Mouse (Mus musculus) monocyte, adult 5-6 weeks (primary cell): Measurements from ENCODE around the gene Lefty1. TPM values are rescaled to one million over a fixed set of nuclear protein-coding genes. Genes with fewer than 3 reads are reported as not detected.

Experiments used
- ATAC-seq: fragments of 153-309, 156-312 bp; replicated peaks from 2 replicates; pipeline ENCODE4 v1.8.0; 2017; ENCODE audit warnings: mild to moderate bottlenecking; ENCODE audit not compliant: low TSS enrichment, insufficient number of reproducible peaks, severe bottlenecking, poor library complexity, low FRiP score
- total RNA-seq: library from RNA; stranded (forward); fragments of 200-1000, 200-491, 200-594 nt; gene quantifications from 3 replicates; pipeline ENCODE4 v1.2.3, GENCODE M21; 2017

The Lefty1 gene
- total RNA-seq, 1 experiment from 2014 or later, result not detected

- peak; percentile 84 for ATAC-seq
These were observed 52.9 kb downstream of the Lefty1 start for GRCm38 (mm10) chr1:180987759-180988158.

Other genes with a start within 250 kb of the Lefty1 start
- not detected in 3 replicates for gene Mixl1, start 238.0 kb upstream of the Lefty1 start, total RNA-seq
- 77.8 to 90.1 TPM (median 79.8 TPM) in 3 replicates for gene Acbd3, start 209.0 kb upstream of the Lefty1 start, total RNA-seq
- 1,440 to 2,544 TPM (median 2,182 TPM) in 3 replicates for gene H3f3a, start 121.1 kb upstream of the Lefty1 start, total RNA-seq
- 45.3 to 50.4 TPM (median 49.6 TPM) in 3 replicates for gene Sde2, start 83.9 kb upstream of the Lefty1 start, total RNA-seq
- gene Lefty2, start 41.9 kb upstream of the Lefty1 start, total RNA-seq, result not detected in 3 replicates
- 12.9 to 16.2 TPM (median 14.3 TPM) in 3 replicates for gene Pycr2, start 30.7 kb upstream of the Lefty1 start, total RNA-seq
- 15.0 to 24.1 TPM (median 17.4 TPM) in 3 replicates for gene Tmem63a, start 7.3 kb downstream of the Lefty1 start, total RNA-seq
- gene Ephx1, start 85.9 kb downstream of the Lefty1 start, total RNA-seq, result 7.0 to 10.9 TPM (median 8.9 TPM) in 3 replicates
- not detected in 3 replicates for gene 9130409I23Rik, start 116.2 kb downstream of the Lefty1 start, total RNA-seq
- 14.4 to 23.4 TPM (median 16.9 TPM) in 3 replicates for gene Nvl, start 209.2 kb downstream of the Lefty1 start, total RNA-seq
- gene Cnih4, start 209.7 kb downstream of the Lefty1 start, total RNA-seq, result 40.8 to 110 TPM (median 110 TPM) in 3 replicates